Comparison of ENCODE assay signal across 18 mouse cellular contexts in the genomic region with DNA sequence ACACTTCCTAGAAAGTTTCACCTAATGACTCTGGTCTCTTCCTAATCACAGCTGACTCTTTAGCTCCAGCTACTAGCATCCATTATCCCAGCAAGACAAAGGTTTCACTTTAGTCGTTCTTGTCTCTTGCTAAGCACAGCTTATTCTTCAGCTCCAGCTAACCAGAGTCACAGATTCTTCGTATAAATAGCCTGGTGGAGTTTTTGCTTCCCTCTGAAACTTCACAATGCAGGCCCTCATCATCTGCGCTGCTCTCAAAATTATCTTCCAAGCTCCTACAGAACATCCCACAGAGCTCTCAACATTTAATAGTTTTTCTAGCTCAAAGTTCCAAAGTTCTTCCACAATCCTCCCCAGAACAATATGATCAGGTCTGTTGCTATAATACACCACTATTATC.
"Had no signal": no experiment of that assay in that cellular context is flagged by ENCODE, and none has a peak within 500 bp of the region (broad histone marks: within the 10 kb centered on the region; RNA-seq: fewer than 3 reads in every experiment).

No protein-coding gene starts in this region.

- H3K4me2 ChIP-seq: lung, embryonic 15.5 days; midbrain, embryonic 12.5 days; neural tube, embryonic 12.5 days; stomach, embryonic 15.5 days had no signal

- ATAC-seq: liver, postnatal 0 days; lung, postnatal 0 days; midbrain, embryonic 16.5 days had no signal

- H3K9me3 ChIP-seq: lung, embryonic 15.5 days; midbrain, embryonic 12.5 days; neural tube, embryonic 12.5 days; stomach, embryonic 15.5 days had no signal

- H3K9ac ChIP-seq: liver, postnatal 0 days; lung, embryonic 15.5 days; midbrain, embryonic 12.5 days; neural tube, embryonic 12.5 days; stomach, embryonic 15.5 days had no signal

- H3K4me1 ChIP-seq: lung, embryonic 15.5 days; megakaryocyte, embryonic 14.5 days; stomach, embryonic 15.5 days had no signal

- H3K27ac ChIP-seq: lung, embryonic 15.5 days; macrophage; midbrain, embryonic 12.5 days; neural tube, embryonic 12.5 days; stomach, embryonic 15.5 days; stomach, postnatal 0 days had no signal

- H3K4me3 ChIP-seq: lung, embryonic 15.5 days; megakaryocyte, embryonic 14.5 days; midbrain, embryonic 12.5 days; neural tube, embryonic 12.5 days; stomach, embryonic 15.5 days had no signal

- H3K36me3 ChIP-seq: lung, embryonic 15.5 days; midbrain, embryonic 12.5 days; neural tube, embryonic 12.5 days; stomach, embryonic 15.5 days had no signal

- H3K27me3 ChIP-seq: lung, embryonic 15.5 days; midbrain, embryonic 12.5 days; neural tube, embryonic 12.5 days had no signal

- DNase-seq: liver, postnatal 0 days; lung, adult 2 months; lung, postnatal 14 days; lung, postnatal 36 days; midbrain, embryonic 14.5 days; right cerebral cortex, postnatal 14 days; thymus, adult 2 months; thymus, postnatal 25 days; thymus, postnatal 4 days had no signal
